Mouse (Mus musculus): Measurements from ENCODE around the gene Vmn1r132.
"Not testable (repeated sequence)": the region's sequence is repeated elsewhere in the genome, so short reads cannot be mapped to it uniquely, and the experiment has no call there.

Vmn1r132 gene

DNA sequence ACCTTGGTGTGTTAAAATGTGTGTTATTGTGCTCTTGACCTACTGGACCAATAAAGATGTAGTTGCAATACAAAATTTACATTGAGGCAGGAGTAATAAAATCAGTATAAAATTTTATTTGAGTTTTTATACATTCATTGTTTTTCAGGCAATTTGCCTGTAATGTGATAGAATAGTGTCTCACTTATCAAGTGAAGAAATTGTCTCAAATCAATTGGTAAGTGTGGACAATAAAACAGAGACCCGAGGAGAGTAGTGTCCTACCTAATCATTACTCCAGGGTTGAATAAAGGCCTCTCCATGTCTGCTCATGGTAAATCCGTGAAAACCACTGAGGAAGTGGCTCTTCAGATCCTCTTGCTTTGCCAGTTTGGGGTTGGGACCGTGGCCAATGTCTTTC lies at the start of gene Vmn1r132:
TSS of gene Vmn1r132 (plus strand) at position 301 of the 400 bp plus-strand sequence.
- not testable (repeated sequence) for DNase-seq
